Mouse (Mus musculus) spleen, adult 2 months (tissue): ENCODE results near the gene Kmt5a. TPM values are rescaled to one million over a fixed set of nuclear protein-coding genes. Genes with fewer than 3 reads are reported as not detected.

Experiments
- DNase-seq, 2 experiments: peaks; one replicate each; pipeline versions ENCODE4 v3.0.0 to v3.0.0-alpha.2; 2012 to 2021; ENCODE audit warnings: low spot score in 2 of 2, low read depth in 1 of 2
- H3K27ac ChIP-seq: fragments of 200-500 bp; 2 replicates; pipeline ENCODE4 v1.5.1; 2012; ENCODE audit warnings: low read length, inconsistent platforms; ENCODE audit not compliant: insufficient read depth
- H3K27me3 ChIP-seq: fragments of 200-500 bp; 2 replicates; pipeline ENCODE4 v1.6.1; 2012; ENCODE audit warnings: mild to moderate bottlenecking, moderate library complexity, low read length, inconsistent platforms; ENCODE audit not compliant: control insufficient read depth, insufficient read depth
- H3K36me3 ChIP-seq: fragments of 200-500 bp; 2 replicates; pipeline ENCODE4 v1.6.1; 2012; ENCODE audit warnings: mild to moderate bottlenecking, low read length, inconsistent platforms; ENCODE audit not compliant: control insufficient read depth, insufficient read depth
- H3K4me1 ChIP-seq: fragments of 200-500 bp; 2 replicates; pipeline ENCODE4 v1.6.1; 2011; ENCODE audit warnings: inconsistent platforms; ENCODE audit not compliant: control insufficient read depth, insufficient read depth, insufficient read length
- H3K4me3 ChIP-seq: fragments of 200-500 bp; 2 replicates; pipeline ENCODE4 v1.5.1; 2011; ENCODE audit warnings: mild to moderate bottlenecking, inconsistent platforms; ENCODE audit not compliant: insufficient read depth, insufficient read length; ENCODE audit errors: extremely low read depth
- CTCF ChIP-seq: fragments of 200-500 bp; IDR thresholded peaks from 2 replicates; pipeline ENCODE4 v1.5.1; 2011; ENCODE audit warnings: mild to moderate bottlenecking, inconsistent platforms; ENCODE audit not compliant: insufficient read depth, insufficient read length, insufficient replicate concordance; ENCODE audit errors: extremely low read depth
- POLR2A ChIP-seq: fragments of 200-500 bp; IDR thresholded peaks from 2 replicates; pipeline ENCODE4 v1.6.1; 2011; ENCODE audit warnings: low read depth, low read length, inconsistent platforms
- WGBS: fragments of 180-500 bp; shearing (Covaris S2); methylation state at CpG from one replicate; pipeline ENCODE4 v1.1.7; 2018; 5-methylcytosine and 5-hydroxymethylcytosine counted together
- polyA plus RNA-seq: library from polyadenylated mRNA; depleted of rRNA; stranded (reverse); fragments of >200 nt; gene quantifications from 2 replicates; pipeline ENCODE4 v1.2.3, GENCODE M21; 2012

Gene Kmt5a
- polyA plus RNA-seq, 1 experiment = 18.4 TPM

GRCm38 (mm10) chr5:124483655-124484396 is 44.1 kb downstream of the Kmt5a start:
- WGBS = 5% methylated on average over 15 of the region's 15 CpGs
- H3K27me3 ChIP-seq = no peaks in the 10 kb centered on the region
- H3K27ac ChIP-seq = peak overlapping the region; percentile 90
- peak overlapping the region; percentile 71 for H3K4me3 ChIP-seq
- H3K4me1 ChIP-seq = peaks cover 3% of the 10 kb centered on the region; the same call in 1 of the 2 replicates
- TF ChIP-seq CTCF (no peak), POLR2A (no peak)
- no peak for DNase-seq
- no peaks in the 10 kb centered on the region for H3K36me3 ChIP-seq

GRCm38 (mm10) chr5:124485654-124486053 is 45.9 kb downstream of the Kmt5a start:
- H3K4me3 ChIP-seq = no peak overlapping the region
- H3K27ac ChIP-seq = no peak overlapping the region
- 91% methylated on average over 5 of the region's 5 CpGs for WGBS
- TF ChIP-seq POLR2A (no peak), CTCF (no peak)
- H3K27me3 ChIP-seq = no peaks in the 10 kb centered on the region
- no peak for DNase-seq
- no peaks in the 10 kb centered on the region for H3K36me3 ChIP-seq
- H3K4me1 ChIP-seq = no peaks in the 10 kb centered on the region

GRCm38 (mm10) chr5:124488885-124489284 is 49.2 kb downstream of the Kmt5a start:
- TF ChIP-seq CTCF = no peak
- TF ChIP-seq POLR2A = no peak
- no peaks in the 10 kb centered on the region for H3K36me3 ChIP-seq
- H3K27ac ChIP-seq = no peak overlapping the region
- WGBS = 91% methylated on average over 3 of the region's 3 CpGs
- H3K27me3 ChIP-seq = no peaks in the 10 kb centered on the region
- peaks cover 4% of the 10 kb centered on the region; the same call in 1 of the 2 replicates for H3K4me1 ChIP-seq
- DNase-seq = no peak
- H3K4me3 ChIP-seq = no peak overlapping the region

GRCm38 (mm10) chr5:124491732-124492131 is 52.0 kb downstream of the Kmt5a start:
- no peak overlapping the region for H3K27ac ChIP-seq
- WGBS = 93% methylated on average over 4 of the region's 4 CpGs
- no peaks in the 10 kb centered on the region for H3K36me3 ChIP-seq
- DNase-seq = no peak
- peaks cover 8% of the 10 kb centered on the region; the same call in 1 of the 2 replicates for H3K4me1 ChIP-seq
- no peaks in the 10 kb centered on the region for H3K27me3 ChIP-seq
- no peak overlapping the region for H3K4me3 ChIP-seq
- TF ChIP-seq POLR2A = no peak
- TF ChIP-seq CTCF = no peak

GRCm38 (mm10) chr5:124492618-124493017 is 52.9 kb downstream of the Kmt5a start:
- TF ChIP-seq POLR2A (no peak), CTCF (no peak)
- Histone ChIP-seq H3K4me3 (no peak overlapping the region), H3K27me3 (no peaks in the 10 kb centered on the region), H3K27ac (no peak overlapping the region), H3K36me3 (no peaks in the 10 kb centered on the region), H3K4me1 (peaks cover 9% of the 10 kb centered on the region; the same call in 1 of the 2 replicates)
- 54% methylated on average over 4 of the region's 4 CpGs for WGBS
- no peak for DNase-seq

- DNase-seq = peak; percentile 38 to 54
- 39% methylated on average over 11 of the region's 11 CpGs for WGBS
- H3K27me3 ChIP-seq = no peaks in the 10 kb centered on the region
- no peaks in the 10 kb centered on the region for H3K36me3 ChIP-seq
- H3K4me3 ChIP-seq = no peak overlapping the region
- H3K27ac ChIP-seq = no peak overlapping the region
- H3K4me1 ChIP-seq = peaks cover 14% of the 10 kb centered on the region; the same call in 1 of the 2 replicates
- TF ChIP-seq CTCF (peak; percentile 45; the same call in 1 of the 2 replicates), POLR2A (no peak)
Observed at GRCm38 (mm10) chr5:124493455-124493854, 53.7 kb downstream of the Kmt5a start.

- H3K4me1 ChIP-seq = peaks cover 16% of the 10 kb centered on the region; the same call in 1 of the 2 replicates
- no peak overlapping the region for H3K4me3 ChIP-seq
Observed at GRCm38 (mm10) chr5:124495547-124495946, 55.8 kb downstream of the Kmt5a start.

More at GRCm38 (mm10) chr5:124495547-124495946, 55.8 kb downstream of the Kmt5a start:
- Histone ChIP-seq H3K27ac (no peak overlapping the region), H3K36me3 (no peaks in the 10 kb centered on the region), H3K27me3 (no peaks in the 10 kb centered on the region)
- no peak for TF ChIP-seq CTCF
- no peak for TF ChIP-seq POLR2A
- 63% methylated on average over 7 of the region's 7 CpGs for WGBS
- DNase-seq = no peak
